Mouse (Mus musculus) ES-Bruce4 (cell line): Measurements from ENCODE around the gene Cdc14b.

ENCODE experiments used
- CTCF ChIP-seq: IDR thresholded peaks from one replicate; pipeline ENCODE4 v1.8.1; 2011; ENCODE audit warnings: low read depth, low read length
- EP300 ChIP-seq: IDR thresholded peaks from 2 replicates; pipeline ENCODE4 v1.6.1; 2011; ENCODE audit warnings: low read depth, low read length; ENCODE audit not compliant: insufficient read depth
- POLR2A ChIP-seq: IDR thresholded peaks from one replicate; pipeline ENCODE4 v1.8.1; 2011; ENCODE audit warnings: low read length; ENCODE audit not compliant: insufficient read depth

GRCm38 (mm10) chr13:64198310-64198709 is 76.8 kb downstream of the Cdc14b start:
- TF ChIP-seq POLR2A (no peak), CTCF (no peak), EP300 (no peak)
